Mouse (Mus musculus) spleen, postnatal 4 days (tissue): ENCODE measurements around the gene Dclk2.

ENCODE experiments used
- DNase-seq, 2 experiments: peaks; one replicate each; pipeline ENCODE4 v3.0.0; 2022; ENCODE audit warnings: low spot score in 2 of 2

Dclk2 gene

DNA sequence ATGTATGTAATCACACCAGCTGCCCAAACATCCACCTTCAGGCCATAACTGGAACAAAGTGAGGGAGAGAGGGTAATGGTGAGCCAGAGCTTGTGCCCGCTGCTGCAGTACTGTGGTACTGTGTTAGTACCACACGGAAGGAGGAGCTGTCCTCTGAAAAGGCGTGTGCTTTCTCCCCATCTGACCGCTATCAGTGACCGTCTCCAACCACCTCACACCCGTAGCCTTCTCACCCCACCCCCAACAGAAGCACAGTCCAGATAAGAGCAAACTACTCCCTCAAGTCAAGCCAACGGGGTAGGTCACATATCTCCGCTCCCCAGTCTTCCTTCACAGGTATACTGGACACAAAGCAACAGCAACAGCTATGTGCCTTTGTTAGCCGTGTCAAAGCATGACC, 121.6 kb downstream of the Dclk2 start:
- peak in 1 of 2 experiments; percentile 59 for DNase-seq

GRCm38 (mm10) chr3:86797871-86798460, 122.7 kb downstream of the Dclk2 start:
- no peak for DNase-seq

DNA sequence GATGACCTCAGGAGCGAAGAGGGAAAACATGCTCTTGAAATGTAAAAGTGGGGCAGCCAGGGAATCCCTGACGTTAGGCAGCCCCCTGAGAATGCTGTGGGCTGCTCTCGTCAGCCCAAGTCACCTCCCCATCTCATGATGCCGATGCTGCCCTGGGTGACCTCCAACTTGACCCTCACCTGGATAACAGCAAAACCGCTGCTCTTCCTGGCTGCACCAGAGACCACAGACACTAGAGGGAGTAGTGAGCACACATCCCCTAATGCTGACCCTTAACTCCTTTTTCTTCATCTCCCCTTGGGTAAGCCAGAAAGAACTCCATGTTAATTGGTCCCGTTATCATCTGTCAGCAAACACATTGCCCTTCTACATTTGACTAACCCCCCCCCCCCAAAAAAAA, 123.9 kb downstream of the Dclk2 start:
- DNase-seq, result no peak

GRCm38 (mm10) chr3:86793720-86794191, 126.9 kb downstream of the Dclk2 start:
- DNase-seq, result no peak

- DNase-seq, result no peak
These were observed 127.4 kb downstream of the Dclk2 start for GRCm38 (mm10) chr3:86793264-86793663.

DNA sequence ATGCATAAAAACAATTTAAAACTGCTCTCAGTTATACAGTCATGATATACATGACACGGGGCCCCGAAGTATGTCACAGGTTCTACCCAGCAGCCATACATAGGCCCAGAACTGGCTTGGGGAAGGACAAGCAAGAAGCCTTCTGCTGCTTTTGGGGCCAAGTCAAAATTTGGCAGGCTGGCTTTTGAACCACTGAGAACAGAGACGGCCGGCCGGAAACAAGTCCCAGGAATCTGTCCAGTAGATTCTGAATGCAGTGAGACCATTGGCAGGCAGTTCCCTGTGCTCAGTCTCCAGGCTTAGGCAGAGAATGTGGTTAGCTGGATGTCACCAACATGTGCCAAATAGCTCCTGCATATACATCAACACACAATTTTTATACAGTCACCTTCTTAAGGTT, 130.9 kb downstream of the Dclk2 start:
- DNase-seq, result no peak

GRCm38 (mm10) chr3:86788711-86789110, 131.9 kb downstream of the Dclk2 start:
- peak in 1 of 2 experiments; percentile 33 for DNase-seq

DNA sequence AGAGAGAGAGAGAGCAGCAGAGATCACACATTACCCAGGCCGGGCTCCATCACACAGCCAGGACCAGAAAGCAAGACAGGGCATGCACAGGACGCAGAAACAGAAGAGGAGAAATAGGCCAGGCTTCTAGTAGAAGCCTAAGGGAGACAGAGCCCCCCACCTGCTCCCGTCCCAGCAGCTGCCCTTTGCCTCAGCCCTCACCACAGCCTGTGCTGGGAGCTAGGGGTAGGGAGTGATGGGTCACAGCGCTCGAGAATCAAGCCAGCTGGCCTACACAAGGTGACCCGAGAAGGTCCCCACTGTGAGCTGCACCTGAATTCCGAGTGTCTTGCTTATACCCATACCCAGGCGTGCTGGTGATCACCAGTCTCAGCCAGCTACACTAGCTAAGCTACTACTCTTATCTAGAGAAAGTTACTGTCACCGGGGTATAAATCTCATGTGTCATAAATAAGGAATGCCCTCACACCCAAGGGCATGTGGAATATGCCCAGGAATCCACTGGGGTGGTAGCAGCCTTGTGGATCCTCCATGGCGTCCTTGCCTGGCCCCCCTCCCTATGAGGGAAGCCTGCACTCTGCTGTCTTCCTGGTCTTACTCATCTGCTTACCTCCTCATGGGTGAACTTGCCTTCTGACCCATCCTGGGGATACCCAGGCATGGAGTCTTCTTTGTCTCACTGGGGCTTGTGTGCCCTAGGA, 133.1 kb downstream of the Dclk2 start:
- no peak for DNase-seq

DNA sequence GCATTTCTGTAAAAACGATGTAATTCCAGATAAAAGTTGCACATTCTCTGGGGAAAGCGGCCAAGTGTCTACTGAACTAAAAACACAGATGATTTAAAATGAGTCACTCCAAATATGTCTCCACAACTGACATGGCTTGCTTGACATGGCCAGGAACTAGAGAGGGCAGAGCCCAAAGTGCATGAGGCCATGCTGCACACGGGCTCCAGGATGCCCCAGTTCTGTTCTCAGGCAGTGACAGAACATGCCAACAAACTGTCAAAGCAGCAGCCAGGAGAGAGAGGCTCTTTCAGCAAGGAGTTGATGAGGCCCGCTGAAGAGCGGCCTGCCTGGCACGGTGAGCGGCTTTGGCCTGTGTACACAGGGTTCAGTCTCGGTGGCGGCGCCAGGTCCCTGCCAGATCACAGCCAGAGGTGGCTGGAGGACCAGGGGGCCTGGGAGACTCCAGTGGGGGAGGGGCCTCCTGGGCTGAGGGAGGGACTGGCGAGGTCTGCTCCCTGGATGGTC, 133.8 kb downstream of the Dclk2 start:
- DNase-seq, result no peak

- no peak for DNase-seq
These were observed 134.4 kb downstream of the Dclk2 start for GRCm38 (mm10) chr3:86786280-86786679.

DNA sequence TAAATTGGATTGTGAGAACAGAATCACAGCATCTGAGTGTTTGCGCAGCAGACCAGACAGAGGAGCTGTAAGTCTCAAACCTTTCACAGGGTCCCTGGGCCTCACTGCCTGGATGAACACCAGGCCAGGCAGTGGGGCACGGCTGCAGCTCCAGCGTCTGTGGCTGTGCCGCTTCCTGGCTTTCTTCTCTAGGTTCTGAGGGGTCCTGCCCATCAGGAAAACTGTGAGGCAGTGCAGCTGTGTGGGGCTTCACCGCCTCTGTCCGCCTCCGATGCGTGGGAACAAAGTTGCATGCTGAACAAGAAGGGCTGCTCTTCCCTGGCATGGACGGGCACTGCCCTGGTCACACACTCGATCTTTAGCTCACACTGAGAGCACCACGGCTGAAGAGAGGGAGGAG, 135.7 kb downstream of the Dclk2 start:
- no peak for DNase-seq

DNA sequence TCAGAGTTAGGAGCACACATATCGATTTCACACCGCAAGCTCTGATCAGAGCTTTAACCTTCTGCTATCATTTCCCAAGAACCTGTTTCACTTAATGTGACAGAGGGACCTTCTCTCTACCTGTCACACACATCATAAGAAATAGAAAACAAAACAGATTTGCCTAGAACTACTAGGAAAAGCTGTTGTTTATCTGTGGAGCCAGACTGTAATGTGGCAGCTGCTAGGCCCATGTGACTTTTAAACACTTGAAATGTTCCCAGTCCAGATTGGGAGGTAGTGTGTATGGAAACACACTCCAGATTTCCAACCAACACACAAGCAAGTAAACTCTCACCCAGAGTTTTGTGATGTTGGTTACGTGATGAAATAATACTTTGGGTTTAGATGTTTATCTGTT, 136.6 kb downstream of the Dclk2 start:
- DNase-seq, result no peak

- DNase-seq, result no peak
These were observed 140.9 kb downstream of the Dclk2 start for GRCm38 (mm10) chr3:86779704-86780103.

DNA sequence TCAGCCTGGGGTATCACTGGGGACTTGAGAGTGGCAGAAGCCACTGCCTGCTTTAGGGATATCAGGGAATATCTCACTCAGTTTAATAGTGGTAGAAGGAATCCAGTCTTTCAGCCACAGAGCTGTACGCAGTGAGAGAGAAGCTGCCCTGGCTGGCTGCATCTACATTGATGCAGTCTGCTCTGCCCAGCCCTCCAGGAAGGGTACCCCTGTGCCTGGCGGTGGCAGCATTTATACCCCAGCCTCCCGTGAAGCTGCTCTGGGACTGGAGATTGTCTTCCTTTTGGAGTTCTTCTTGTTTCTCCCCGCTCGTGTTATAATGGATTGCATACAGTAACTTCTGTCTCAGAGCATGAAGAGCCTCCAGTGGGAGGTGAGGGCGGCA, 145.2 kb downstream of the Dclk2 start:
- no peak for DNase-seq

DNA sequence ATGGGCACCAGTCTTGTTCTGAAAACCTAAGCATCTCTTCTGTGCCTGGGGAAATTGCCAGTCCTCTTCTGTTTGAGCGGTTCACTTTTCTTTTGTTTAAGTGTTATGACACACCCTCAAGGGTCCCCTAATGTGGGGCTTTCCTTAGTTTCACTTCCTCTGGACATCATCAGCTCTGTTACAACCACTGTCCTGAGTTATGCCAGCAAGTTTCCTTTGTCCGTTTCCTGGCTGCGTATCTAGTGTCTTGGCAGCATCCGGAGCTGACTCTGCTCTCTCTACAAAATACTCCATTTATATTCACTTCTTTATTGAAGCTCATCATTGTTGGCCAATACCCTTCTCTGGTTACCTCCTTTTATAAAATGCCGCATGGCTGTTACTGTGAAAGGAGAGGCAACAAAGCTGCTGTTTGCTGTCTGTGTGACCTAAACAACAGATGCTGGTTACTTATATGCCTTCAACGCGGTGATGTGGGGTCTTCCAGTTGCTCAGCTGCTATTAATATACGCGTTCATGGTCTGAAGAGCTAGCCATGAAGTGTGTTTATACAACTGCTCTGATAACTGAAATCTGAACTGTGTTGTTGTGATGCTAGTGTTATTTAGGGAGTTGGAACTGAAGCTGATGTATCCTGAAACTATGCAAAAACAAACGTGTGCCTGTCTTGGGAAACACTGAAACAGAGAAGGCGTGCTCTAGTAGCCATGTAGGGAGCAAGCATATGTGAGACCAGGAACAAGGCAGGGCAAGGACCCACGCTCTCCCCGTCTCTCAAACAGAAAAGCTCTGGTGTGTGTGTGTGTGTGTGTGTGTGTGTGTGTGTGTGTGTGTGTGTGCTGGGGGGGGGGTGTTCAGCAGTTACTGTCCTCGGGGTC, 145.8 kb downstream of the Dclk2 start:
- DNase-seq, result no peak

- DNase-seq, result no peak
These were observed 151.7 kb downstream of the Dclk2 start for GRCm38 (mm10) chr3:86768969-86769368.

DNA sequence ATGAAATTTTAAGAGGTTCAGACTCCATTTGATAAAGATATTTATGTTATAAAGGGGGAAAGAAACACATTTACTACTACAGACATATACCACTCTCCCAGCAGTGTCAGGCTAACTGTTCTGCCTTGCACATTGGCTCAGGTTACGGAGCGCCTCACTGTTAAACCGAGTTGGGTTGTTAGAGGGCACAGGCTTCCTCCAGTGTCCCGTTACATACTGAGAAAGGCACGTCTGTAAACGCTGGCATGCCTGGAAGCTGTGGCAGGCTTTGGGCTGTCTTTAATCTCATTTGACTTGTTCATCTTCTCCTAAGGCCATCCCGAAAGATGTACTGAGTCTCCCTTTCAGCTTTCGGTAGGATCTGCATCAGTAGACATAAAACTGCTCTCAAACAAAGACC, 152.1 kb downstream of the Dclk2 start:
- DNase-seq, result no peak

DNA sequence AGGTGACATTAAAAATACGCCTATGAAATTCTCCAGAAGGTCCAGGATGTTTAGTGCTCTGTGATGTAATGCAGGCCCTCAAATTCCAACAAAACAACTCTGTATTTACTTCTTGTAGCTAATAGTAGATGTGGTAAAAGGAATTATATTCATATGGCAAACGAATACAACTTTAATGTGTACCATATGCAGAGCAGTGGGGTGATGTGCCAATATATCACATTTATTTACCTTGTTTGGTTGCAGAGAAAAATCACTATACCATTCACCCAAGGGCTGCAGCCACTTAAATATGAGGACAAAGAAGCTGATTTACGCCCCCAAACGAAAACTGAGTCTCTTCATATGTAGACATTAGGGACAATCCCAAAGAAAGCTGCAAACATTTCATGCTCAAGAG, 158.2 kb downstream of the Dclk2 start:
- no peak for DNase-seq

DNA sequence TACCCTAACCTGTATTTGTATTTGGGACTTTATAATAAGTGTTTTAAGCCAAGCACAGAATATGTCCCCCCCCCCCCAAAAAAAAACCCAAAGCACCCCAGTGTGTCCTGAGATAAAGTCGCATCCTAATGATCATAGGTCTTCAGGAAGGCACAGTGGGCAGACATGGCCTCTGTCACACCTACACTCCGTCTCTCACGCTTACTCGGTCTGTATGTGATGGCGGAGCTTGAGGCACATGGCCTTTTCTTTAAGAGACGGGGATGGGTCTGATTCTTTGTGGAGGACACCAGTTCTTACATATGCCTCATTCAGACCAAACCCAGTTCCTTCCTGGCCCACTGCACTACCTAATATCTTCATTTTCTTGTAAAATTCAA, 158.6 kb downstream of the Dclk2 start:
- no peak for DNase-seq

- DNase-seq, result peak in 1 of 2 experiments; percentile 38
These were observed 159.3 kb downstream of the Dclk2 start for GRCm38 (mm10) chr3:86761095-86762035.

DNA sequence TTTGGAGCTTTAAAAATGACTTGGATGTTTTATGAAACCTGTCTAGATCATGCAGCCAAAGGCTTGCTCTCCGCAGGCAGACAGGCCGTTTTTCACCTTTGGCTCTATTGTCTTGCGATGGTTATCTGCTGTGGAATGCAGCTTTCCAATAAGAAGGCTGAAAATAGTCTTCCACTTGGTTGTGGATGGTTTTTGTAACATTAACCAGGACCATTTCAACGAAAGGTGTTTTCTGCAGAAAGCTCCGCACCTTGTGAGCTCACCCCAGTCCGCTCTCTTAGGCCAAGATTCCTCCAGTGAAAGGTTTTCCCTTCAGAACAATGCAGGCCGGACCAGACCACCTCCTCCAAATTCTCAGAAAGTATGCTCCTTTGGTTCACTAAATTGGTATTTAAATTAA, 160.2 kb downstream of the Dclk2 start:
- DNase-seq, result no peak
